Mouse (Mus musculus) adrenal gland, adult (tissue): ENCODE measurements at regions not wholly inside any gene's neighbourhood (a gene's known extent, or its start where the extent isn't known, plus 50 kb on each side); places are given as distances from the start of the nearest gene placed in this dataset.

Experiments
- DNase-seq, 2 experiments: peaks; one replicate each; pipeline ENCODE4 v3.0.0; 2022 to 2023; ENCODE audit warnings: low spot score in 1 of 2; ENCODE audit not compliant: inconsistent age in 2 of 2

GRCm38 (mm10) chr13:92911660-92912284 lies 67.2 kb downstream of the Mtx3 start:
- no peak for DNase-seq

- DNase-seq = no peak
These were observed 68.1 kb downstream of the Mtx3 start for GRCm38 (mm10) chr13:92912661-92913060.

GRCm38 (mm10) chr13:92914631-92915030 lies 70.1 kb downstream of the Mtx3 start:
- DNase-seq = no peak

GRCm38 (mm10) chr13:92915221-92915839 lies 70.8 kb downstream of the Mtx3 start:
- no peak for DNase-seq

- no peak for DNase-seq
These were observed 71.6 kb downstream of the Mtx3 start for GRCm38 (mm10) chr13:92915948-92916710.

- DNase-seq = no peak
These were observed 75.3 kb downstream of the Mtx3 start for GRCm38 (mm10) chr13:92919882-92920281.

- DNase-seq = no peak
These were observed 77.4 kb downstream of the Mtx3 start for GRCm38 (mm10) chr13:92921936-92922335.

GRCm38 (mm10) chr13:92923496-92923895 lies 78.9 kb downstream of the Mtx3 start:
- no peak for DNase-seq

- DNase-seq = no peak
These were observed 79.5 kb downstream of the Mtx3 start for GRCm38 (mm10) chr13:92924021-92924420.

GRCm38 (mm10) chr13:92925196-92925595 lies 80.6 kb downstream of the Mtx3 start:
- DNase-seq = no peak

GRCm38 (mm10) chr13:92928551-92928950 lies 84.0 kb downstream of the Mtx3 start:
- DNase-seq = no peak

GRCm38 (mm10) chr13:92931696-92932095 lies 87.1 kb downstream of the Mtx3 start:
- DNase-seq = no peak

- DNase-seq = no peak
These were observed 94.5 kb downstream of the Mtx3 start for GRCm38 (mm10) chr13:92939032-92939431.

GRCm38 (mm10) chr13:92940610-92941009 lies 96.0 kb downstream of the Mtx3 start:
- no peak for DNase-seq

GRCm38 (mm10) chr13:92948560-92948959 lies 104.0 kb downstream of the Mtx3 start:
- DNase-seq = no peak

GRCm38 (mm10) chr13:92960031-92960430 lies 115.5 kb downstream of the Mtx3 start:
- no peak for DNase-seq

GRCm38 (mm10) chr13:92962625-92963024 lies 118.1 kb downstream of the Mtx3 start:
- DNase-seq = no peak

GRCm38 (mm10) chr13:92963351-92963895 lies 118.9 kb downstream of the Mtx3 start:
- peak in 1 of 2 experiments; percentile 25 for DNase-seq

- DNase-seq = no peak
These were observed 119.7 kb downstream of the Mtx3 start for GRCm38 (mm10) chr13:92964213-92964743.

GRCm38 (mm10) chr13:92967025-92967610 lies 122.6 kb downstream of the Mtx3 start:
- no peak for DNase-seq

GRCm38 (mm10) chr13:92969579-92969978 lies 125.0 kb downstream of the Mtx3 start:
- DNase-seq = no peak
